ENCODE assay signal across 18 mouse cellular contexts in genomic region chr4:136033231-136033630, GRCm38 (mm10).
"Had no signal": no experiment of that assay in that cellular context is flagged by ENCODE, and none has a peak within 500 bp of the region (broad histone marks: within the 10 kb centered on the region; RNA-seq: fewer than 3 reads in every experiment).

No protein-coding gene starts in this region.

- H3K9ac ChIP-seq: lung, embryonic 14.5 days; midbrain, embryonic 13.5 days; midbrain, embryonic 15.5 days; neural tube, embryonic 13.5 days; neural tube, embryonic 15.5 days had no signal

- H3K27ac ChIP-seq: midbrain, embryonic 10.5 days; midbrain, embryonic 13.5 days; midbrain, embryonic 15.5 days; neural tube, embryonic 13.5 days; neural tube, embryonic 15.5 days had no signal

- ATAC-seq: midbrain, embryonic 13.5 days; midbrain, embryonic 15.5 days had no signal

- H3K27me3 ChIP-seq: midbrain, embryonic 13.5 days; midbrain, embryonic 15.5 days; neural tube, embryonic 13.5 days; neural tube, embryonic 15.5 days had no signal

- H3K4me2 ChIP-seq: lung, embryonic 14.5 days; midbrain, embryonic 13.5 days; midbrain, embryonic 15.5 days; neural tube, embryonic 13.5 days; neural tube, embryonic 15.5 days had no signal

- DNase-seq: lung, adult 18-20 months; lung, embryonic 14.5 days; lung, postnatal 10 days; lung, postnatal 4 days; retina, postnatal 1 day; right cerebral cortex, adult 18-20 months; right cerebral cortex, postnatal 25 days; right cerebral cortex, postnatal 4 days; spleen, adult 18-20 months; thymus, adult 18-20 months; thymus, postnatal 14 days; thymus, postnatal 36 days had no signal

- H3K9me3 ChIP-seq: midbrain, embryonic 10.5 days; midbrain, embryonic 13.5 days; midbrain, embryonic 15.5 days; neural tube, embryonic 13.5 days; neural tube, embryonic 15.5 days had no signal

- H3K4me3 ChIP-seq: midbrain, embryonic 10.5 days; midbrain, embryonic 13.5 days; midbrain, embryonic 15.5 days; myocyte; neural tube, embryonic 13.5 days; neural tube, embryonic 15.5 days had no signal

- H3K36me3 ChIP-seq: midbrain, embryonic 13.5 days; midbrain, embryonic 15.5 days; neural tube, embryonic 15.5 days had no signal
